Mouse (Mus musculus): Measurements from ENCODE around the gene Aamp. TPM values are rescaled to one million over a fixed set of nuclear protein-coding genes. Genes with fewer than 3 reads are reported as not detected.

The Aamp gene
- polyA plus RNA-seq, 1 experiment from 2014 or later, result 169 TPM

- H3K4me1 ChIP-seq (replicated peaks), result peaks cover 36% of the 10 kb centered on the region
- peak overlapping the region; percentile 99 for H3K9ac ChIP-seq
- peak overlapping the region; percentile 95 for H3K4me3 ChIP-seq
- H3K9me3 ChIP-seq (replicated peaks), result no peaks in the 10 kb centered on the region
- H3K27me3 ChIP-seq (replicated peaks), result no peaks in the 10 kb centered on the region
- ATAC-seq (ENCODE audit: insufficient number of reproducible peaks, low FRiP score), result peak; percentile 54
- H3K4me2 ChIP-seq, result peak overlapping the region; percentile 91
- no peaks in the 10 kb centered on the region for H3K36me3 ChIP-seq
- under 1% methylated on average over 46 of the region's 57 CpGs for WGBS
- peak overlapping the region; percentile 97 for H3K27ac ChIP-seq (ENCODE audit: poor library complexity, severe bottlenecking)
Observed at GRCm38 (mm10) chr1:74236590-74237317, 47.8 kb downstream of the Aamp start.

- H3K27ac ChIP-seq (ENCODE audit: poor library complexity, severe bottlenecking), result peak within 1 kb of the TSS; percentile 97
- peak within 1 kb of the TSS; percentile 91 for H3K4me2 ChIP-seq
- H3K4me1 ChIP-seq (replicated peaks), result peaks cover 32% of the 10 kb centered on the region
- no peaks in the 10 kb centered on the region for H3K27me3 ChIP-seq (replicated peaks)
- H3K9me3 ChIP-seq (replicated peaks), result no peaks in the 10 kb centered on the region
- H3K4me3 ChIP-seq, result peak within 1 kb of the TSS; percentile 95
- peak; percentile 93 for ATAC-seq (ENCODE audit: insufficient number of reproducible peaks, low FRiP score)
- H3K9ac ChIP-seq, result peak within 1 kb of the TSS; percentile 99
- no peaks in the 10 kb centered on the region for H3K36me3 ChIP-seq
- WGBS, result 2% methylated on average over 44 of the region's 55 CpGs
Observed at GRCm38 (mm10) chr1:74235938-74236589, 48.5 kb downstream of the Aamp start, which contains the start of gene Arpc2. Arpc2 (plus strand) TSS chr1:74236084.

- no peak overlapping the region for H3K27ac ChIP-seq (ENCODE audit: poor library complexity, severe bottlenecking)
- no peaks in the 10 kb centered on the region for H3K36me3 ChIP-seq
- no CpG with 5 or more reads among the region's 1 CpGs for WGBS
- no peaks in the 10 kb centered on the region for H3K9me3 ChIP-seq (replicated peaks)
- ATAC-seq (ENCODE audit: insufficient number of reproducible peaks, low FRiP score), result no peak
- H3K4me3 ChIP-seq, result no peak overlapping the region
- no peak overlapping the region for H3K4me2 ChIP-seq
- H3K9ac ChIP-seq, result no peak overlapping the region
- no peaks in the 10 kb centered on the region for H3K27me3 ChIP-seq (replicated peaks)
- H3K4me1 ChIP-seq (replicated peaks), result peaks cover 7% of the 10 kb centered on the region; the same call in 1 of the 2 replicates
Observed at GRCm38 (mm10) chr1:74230992-74231391, 53.5 kb downstream of the Aamp start.

GRCm38 (mm10) chr1:74229942-74230341, 54.6 kb downstream of the Aamp start:
- no peaks in the 10 kb centered on the region for H3K36me3 ChIP-seq
- no peaks in the 10 kb centered on the region for H3K9me3 ChIP-seq (replicated peaks)
- H3K27ac ChIP-seq (ENCODE audit: poor library complexity, severe bottlenecking), result no peak overlapping the region
- 77% methylated on average over 2 of the region's 2 CpGs for WGBS
- no peak overlapping the region for H3K4me2 ChIP-seq
- H3K4me3 ChIP-seq, result no peak overlapping the region
- no peak for ATAC-seq (ENCODE audit: insufficient number of reproducible peaks, low FRiP score)
- H3K4me1 ChIP-seq (replicated peaks), result peaks cover 7% of the 10 kb centered on the region; the same call in 1 of the 2 replicates
- H3K9ac ChIP-seq, result no peak overlapping the region
- no peaks in the 10 kb centered on the region for H3K27me3 ChIP-seq (replicated peaks)

Other genes with a start within 250 kb of the Aamp start
- gene Tns1, start 160.3 kb downstream of the Aamp start, polyA plus RNA-seq (2016; fragmentation: Nextera tagmentation; extraction: Ambion mirVana), result 111 and 115 TPM in 2 replicates
- 0.28 and 0.36 TPM in 2 replicates for gene Rufy4, start 159.2 kb downstream of the Aamp start, polyA plus RNA-seq (2016; fragmentation: Nextera tagmentation; extraction: Ambion mirVana)
- 0.08 and 0.11 TPM in 2 replicates for gene Cxcr2, start 130.7 kb downstream of the Aamp start, polyA plus RNA-seq (2016; fragmentation: Nextera tagmentation; extraction: Ambion mirVana)
- gene Cxcr1, start 90.1 kb downstream of the Aamp start, polyA plus RNA-seq (2016; fragmentation: Nextera tagmentation; extraction: Ambion mirVana), result not detected in 2 replicates
- gene Arpc2, start 48.7 kb downstream of the Aamp start, polyA plus RNA-seq (2016; fragmentation: Nextera tagmentation; extraction: Ambion mirVana), result 478 and 484 TPM in 2 replicates
- gene Gpbar1, start 6.2 kb downstream of the Aamp start, polyA plus RNA-seq (2016; fragmentation: Nextera tagmentation; extraction: Ambion mirVana), result 0.37 and 0.41 TPM in 2 replicates
- gene Pnkd, start 192 bp upstream of the Aamp start, polyA plus RNA-seq (2016; fragmentation: Nextera tagmentation; extraction: Ambion mirVana), result 215 and 216 TPM in 2 replicates
- 41.1 and 42.9 TPM in 2 replicates for gene Tmbim1, start 20.9 kb upstream of the Aamp start, polyA plus RNA-seq (2016; fragmentation: Nextera tagmentation; extraction: Ambion mirVana)
- gene Catip, start 77.4 kb upstream of the Aamp start, polyA plus RNA-seq (2016; fragmentation: Nextera tagmentation; extraction: Ambion mirVana), result 0.46 TPM in 2 replicates
- gene Slc11a1, start 90.5 kb upstream of the Aamp start, polyA plus RNA-seq (2016; fragmentation: Nextera tagmentation; extraction: Ambion mirVana), result 1.3 and 1.5 TPM in 2 replicates
- gene Ctdsp1, start 106.8 kb upstream of the Aamp start, polyA plus RNA-seq (2016; fragmentation: Nextera tagmentation; extraction: Ambion mirVana), result 54.5 and 55.9 TPM in 2 replicates
- 0.27 and 0.28 TPM in 2 replicates for gene Vil1, start 124.6 kb upstream of the Aamp start, polyA plus RNA-seq (2016; fragmentation: Nextera tagmentation; extraction: Ambion mirVana)
- gene Cnot9, start 221.3 kb upstream of the Aamp start, polyA plus RNA-seq (2016; fragmentation: Nextera tagmentation; extraction: Ambion mirVana), result 36.0 and 36.7 TPM in 2 replicates

All from heart, embryonic 12.5 days (tissue).